ENCODE assay signal across 10 mouse cellular contexts in the genomic region with DNA sequence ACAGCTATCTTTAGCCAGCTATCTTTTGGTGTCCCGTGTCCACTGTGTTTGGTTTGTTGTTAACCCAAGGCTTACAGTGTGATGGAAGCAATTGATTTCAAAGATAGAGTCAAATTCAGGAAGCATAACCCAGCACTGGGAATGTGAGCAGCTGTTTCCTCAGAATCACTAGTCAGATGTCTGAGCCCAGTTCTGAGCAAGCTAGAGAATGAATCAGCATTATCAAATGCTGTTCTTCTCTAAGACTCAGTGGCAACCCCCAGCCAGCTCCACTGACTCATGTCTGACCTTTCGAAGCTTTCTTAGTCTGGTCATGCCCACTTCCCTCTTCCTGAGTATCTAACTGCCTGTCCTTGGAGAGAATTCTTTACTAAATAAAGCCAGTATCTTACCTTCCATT. TPM values are rescaled to one million over a fixed set of nuclear protein-coding genes. Genes with fewer than 3 reads are reported as not detected.
DNase-seq lines count a peak whose midpoint lies in the region; ATAC-seq lines count a peak whose summit lies in the region.
"Had no signal": no experiment of that assay in that cellular context is flagged by ENCODE, and none has a peak within 500 bp of the region (broad histone marks: within the 10 kb centered on the region; RNA-seq: fewer than 3 reads in every experiment).

No protein-coding gene starts in this region.

- no peak for ATAC-seq in erythroblast, adult 5-6 weeks (replicated peaks; ENCODE audit: low FRiP score, poor library complexity, severe bottlenecking)

- intact Hi-C loops in heart, postnatal 10 days (cut with DNase I) = loop anchor here (5.0 kb wide), 2 partner anchors 144 to 289 kb away; no protein-coding TSS in a partner anchor

- DNase-seq in embryo, embryonic 11 days = peak; percentile 7
- DNase-seq in embryo, embryonic 10 days (ENCODE audit: low spot score) = no peak
- peak; percentile 79 for DNase-seq in right cerebral cortex, adult 18-20 months
- DNase-seq in right cerebral cortex, postnatal 10 days (ENCODE audit: low spot score in 2 of 2) = no peak
- DNase-seq in heart, postnatal 10 days = peak; percentile 9 to 15
- DNase-seq in telencephalon, adult 2 months (ENCODE audit: low read depth, low spot score) = peak; percentile 77
- DNase-seq in natural killer cell, adult 2 months (ENCODE audit: low spot score in 2 of 2) = no peak
- DNase-seq: kidney, postnatal 4 days; spleen, adult 18-20 months had no signal

RNA-seq across cellular contexts. Expression of a gene that starts 35.5 kb away (rescaled TPM):
- total RNA-seq in heart, postnatal 10 days (2021) = 1 to 10 TPM; 3.4 to 4.9 TPM
- not detected in 2 replicates for total RNA-seq in erythroblast, adult 5-6 weeks (2015; ENCODE audit: low replicate concordance)
- not detected in 2 replicates for total RNA-seq in erythroblast, adult 5-6 weeks (2017; ENCODE audit: low replicate concordance)

Comparison
In these comparisons a context has a peak if more than half of its experiments do, and no peak if none do; other contexts are left out.
1. DNase-seq: peak in embryo, embryonic 11 days (single experiment), right cerebral cortex, adult 18-20 months (single experiment), heart, postnatal 10 days (2 of 2) and telencephalon, adult 2 months (single experiment); none in embryo, embryonic 10 days (single experiment), right cerebral cortex, postnatal 10 days (0 of 2) and natural killer cell, adult 2 months (0 of 2).
2. RNA of a gene that starts 35.5 kb away (total RNA-seq): 3.4 to 4.9 TPM in heart, postnatal 10 days; not detected in erythroblast, adult 5-6 weeks; every median in the first group is over 4 times any median in the second.